Mouse (Mus musculus) liver, embryonic 14.5 days (tissue): ENCODE data around the gene Prkn.

ENCODE experiments used
- CTCF ChIP-seq: IDR thresholded peaks from 2 replicates; pipeline ENCODE4 v1.5.1; 2016; ENCODE audit warnings: antibody characterized with exemption, low read depth, control low read depth
- EP300 ChIP-seq: IDR thresholded peaks from 2 replicates; pipeline ENCODE4 v1.6.1; 2016; ENCODE audit warnings: antibody characterized with exemption, low read depth

- TF ChIP-seq CTCF (no peak), EP300 (no peak)
Observed at GRCm38 (mm10) chr17:10807261-10807998, 32.8 kb upstream of the Prkn start.
